Mouse (Mus musculus) skeletal muscle tissue, adult 2 months (tissue): ENCODE data around the gene Paf1.
A peak's percentile ranks its signal among the peaks of the same experiment; 100 is the strongest.

Experiments
- DNase-seq: peaks from one replicate; pipeline ENCODE4 v3.0.0-alpha.2; 2012; ENCODE audit warnings: low read depth, low spot score

Gene Paf1

GRCm38 (mm10) chr7:28435660-28436259, 43.0 kb downstream of the Paf1 start:
- DNase-seq, result no peak

DNA sequence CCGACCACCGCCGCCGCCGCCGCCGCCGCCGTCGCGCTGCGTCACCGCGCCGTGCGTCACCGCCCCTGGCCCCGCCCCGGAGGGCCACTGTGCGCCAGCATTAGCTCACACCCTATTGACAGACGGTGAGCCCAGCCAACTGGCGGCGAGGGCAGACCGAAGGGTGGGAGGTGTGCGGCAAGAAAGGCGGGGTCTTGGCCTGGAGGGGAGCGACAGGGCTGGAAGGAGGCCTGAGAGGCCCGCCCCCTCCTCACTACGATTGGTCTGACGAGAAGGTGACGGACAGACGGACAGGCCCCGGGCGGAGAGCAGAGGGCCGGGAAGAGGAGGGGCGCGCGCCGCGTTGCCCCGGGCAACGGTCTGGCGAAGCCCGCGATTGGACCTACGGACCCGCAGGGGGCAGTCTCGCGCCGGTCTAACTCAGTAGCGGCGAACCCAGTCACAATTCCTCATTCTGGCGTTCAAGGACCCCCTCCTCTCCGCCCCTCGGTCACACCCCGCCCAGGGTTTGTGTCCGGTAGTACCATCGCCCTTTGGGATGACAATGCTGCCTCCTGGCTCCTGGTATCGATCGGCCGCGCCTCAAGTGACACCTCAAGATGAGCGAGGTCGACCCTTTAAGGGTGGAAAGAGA, 43.6 kb downstream of the Paf1 start:
- peak; percentile 100 for DNase-seq

- peak; percentile 83 for DNase-seq
Measured at GRCm38 (mm10) chr7:28436932-28437570, 44.3 kb downstream of the Paf1 start, which contains the start of gene Gmfg. Gene Gmfg, plus strand, starts transcription at chr7:28437447.

DNA sequence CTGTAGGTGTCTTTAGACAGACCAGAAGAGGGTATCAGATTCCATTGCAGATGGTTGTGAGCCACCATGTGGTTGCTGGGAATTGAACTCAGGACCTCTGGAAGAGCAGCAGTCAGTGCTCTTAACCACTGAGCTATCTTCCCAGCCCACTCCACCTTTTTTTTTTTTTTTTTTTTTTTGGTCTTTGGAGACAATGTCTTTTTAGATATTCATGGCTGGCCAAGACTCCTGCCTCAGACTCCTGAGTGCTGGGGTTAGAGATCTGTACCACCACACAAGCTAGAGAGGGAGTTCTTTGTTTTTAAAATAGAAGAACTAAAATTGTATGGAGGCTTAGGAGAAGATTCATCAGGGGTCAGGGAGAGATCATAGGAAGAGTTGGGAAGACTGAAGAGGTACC, 45.2 kb downstream of the Paf1 start:
- DNase-seq, result no peak

- no peak for DNase-seq
Measured at GRCm38 (mm10) chr7:28438771-28439170, 46.0 kb downstream of the Paf1 start.

DNA sequence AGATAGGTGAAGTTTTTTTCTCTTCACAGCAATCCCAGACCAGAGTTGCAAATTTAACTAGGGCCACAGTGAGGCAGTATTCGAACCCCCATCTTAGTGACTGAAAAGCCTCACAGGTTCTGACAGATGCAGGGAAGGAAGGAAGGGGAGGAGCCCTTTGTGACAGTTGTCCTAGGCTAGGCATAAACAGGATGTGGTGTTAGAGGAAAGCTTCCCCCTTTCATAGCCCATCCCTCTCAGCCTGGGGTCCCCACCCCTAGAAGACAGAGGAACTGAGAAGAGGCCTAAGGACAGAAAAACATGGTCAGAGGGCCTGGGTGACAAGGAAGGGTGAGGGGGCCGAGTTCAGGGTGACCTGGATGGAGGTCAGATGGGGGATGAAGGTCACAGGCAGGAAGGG, 48.0 kb downstream of the Paf1 start:
- peak; percentile 70 for DNase-seq

GRCm38 (mm10) chr7:28441776-28442485, 49.2 kb downstream of the Paf1 start:
- no peak for DNase-seq

DNA sequence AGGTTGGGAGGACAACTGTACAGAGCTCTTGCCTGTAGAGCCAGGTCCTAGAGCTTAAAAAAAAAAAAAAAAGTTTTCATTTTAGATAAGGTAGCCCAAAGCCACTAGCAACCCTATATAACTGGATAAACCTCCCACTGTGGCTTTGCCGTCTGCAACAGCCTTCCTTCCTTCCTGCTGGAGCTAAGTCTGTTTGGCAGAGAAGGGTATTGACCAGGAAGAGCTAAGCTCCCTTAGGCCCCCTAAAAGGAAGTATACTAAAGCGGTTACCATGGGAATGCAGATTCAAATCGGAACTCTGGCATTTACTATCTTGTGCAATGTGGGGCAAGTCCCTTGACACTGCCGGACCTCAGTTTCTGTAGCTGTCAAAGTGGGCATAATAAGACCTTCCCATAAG, 49.9 kb downstream of the Paf1 start:
- peak; percentile 50 for DNase-seq

GRCm38 (mm10) chr7:28444344-28444974, 51.7 kb downstream of the Paf1 start:
- no peak for DNase-seq

GRCm38 (mm10) chr7:28446446-28446845, 53.7 kb downstream of the Paf1 start:
- peak; percentile 31 for DNase-seq

GRCm38 (mm10) chr7:28447101-28447830, 54.5 kb downstream of the Paf1 start:
- DNase-seq, result no peak

DNA sequence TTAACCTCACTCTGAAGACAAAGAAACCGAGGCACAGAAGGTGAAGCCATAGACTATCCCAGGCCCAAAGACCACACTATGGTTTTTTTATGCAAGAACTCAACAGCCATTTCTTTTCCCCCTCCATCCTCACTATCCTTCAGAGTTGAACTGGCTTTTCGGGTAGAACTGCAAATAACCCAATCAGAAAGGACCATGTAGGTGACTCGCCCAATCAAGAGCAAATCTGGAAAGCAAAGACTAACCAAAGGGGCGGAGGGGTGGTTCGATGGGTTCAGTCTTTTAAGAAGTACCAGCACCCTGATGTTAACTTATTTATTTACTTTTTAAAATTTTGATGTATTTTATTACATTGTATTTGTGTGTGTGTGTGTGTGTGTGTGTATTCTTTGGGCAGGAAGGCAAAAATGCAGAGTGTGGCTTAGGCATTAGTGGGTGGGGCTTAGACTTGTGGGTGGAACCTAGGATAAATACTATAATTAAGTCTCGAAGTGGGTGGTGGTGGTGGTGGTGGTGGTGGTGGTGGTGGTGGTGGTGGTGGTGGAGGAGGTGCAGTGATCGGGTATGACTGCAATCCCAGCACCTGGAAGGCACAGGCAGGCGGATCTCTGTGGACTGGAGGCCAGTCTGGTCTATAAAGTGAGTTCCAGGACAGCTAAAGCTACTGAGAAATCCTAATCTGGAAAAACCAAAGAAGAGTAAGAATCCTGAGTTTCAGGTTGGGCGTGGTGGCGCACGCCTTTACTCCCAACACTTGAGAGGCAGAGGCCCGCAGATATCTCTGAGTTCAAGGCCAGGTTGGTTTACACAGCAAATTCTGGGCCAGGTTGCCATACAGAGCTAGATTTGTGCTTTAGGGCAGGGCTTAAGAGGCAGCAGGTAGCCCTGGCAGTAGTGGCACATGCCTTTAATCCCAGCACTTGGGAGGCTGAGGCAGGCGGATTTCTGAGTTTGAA, 55.4 kb downstream of the Paf1 start:
- no peak for DNase-seq
